Mouse (Mus musculus): ENCODE measurements around the gene Oxa1l. TPM values are rescaled to one million over a fixed set of nuclear protein-coding genes. Genes with fewer than 3 reads are reported as not detected.

Gene Oxa1l
- polyA plus RNA-seq, 1 experiment = 28.6 TPM

GRCm38 (mm10) chr14:54409980-54410810 is 49.6 kb downstream of the Oxa1l start:
- H3K36me3 ChIP-seq (ENCODE audit: control insufficient read depth, insufficient read depth, low read length) = no peaks in the 10 kb centered on the region
- H3K4me1 ChIP-seq (ENCODE audit: control insufficient read depth, insufficient read depth, low read length) = peaks cover 2% of the 10 kb centered on the region; the same call in 1 of the 2 replicates
- H3K27me3 ChIP-seq (ENCODE audit: control insufficient read depth, insufficient read depth, low read length) = no peaks in the 10 kb centered on the region
- TF ChIP-seq CTCF (IDR thresholded peaks at IDR 0.05; ENCODE audit: control insufficient read depth, insufficient read depth, insufficient replicate concordance, low read depth, low read length) (no peak), POLR2A (IDR thresholded peaks at IDR 0.05; ENCODE audit: control insufficient read depth, low read depth, low read length) (no peak)
- H3K27ac ChIP-seq (ENCODE audit: control insufficient read depth, insufficient read depth, low read depth, low read length) = peak overlapping the region; percentile 63
- H3K4me3 ChIP-seq (ENCODE audit: control insufficient read depth, low read depth, low read length) = no peak overlapping the region

DNA sequence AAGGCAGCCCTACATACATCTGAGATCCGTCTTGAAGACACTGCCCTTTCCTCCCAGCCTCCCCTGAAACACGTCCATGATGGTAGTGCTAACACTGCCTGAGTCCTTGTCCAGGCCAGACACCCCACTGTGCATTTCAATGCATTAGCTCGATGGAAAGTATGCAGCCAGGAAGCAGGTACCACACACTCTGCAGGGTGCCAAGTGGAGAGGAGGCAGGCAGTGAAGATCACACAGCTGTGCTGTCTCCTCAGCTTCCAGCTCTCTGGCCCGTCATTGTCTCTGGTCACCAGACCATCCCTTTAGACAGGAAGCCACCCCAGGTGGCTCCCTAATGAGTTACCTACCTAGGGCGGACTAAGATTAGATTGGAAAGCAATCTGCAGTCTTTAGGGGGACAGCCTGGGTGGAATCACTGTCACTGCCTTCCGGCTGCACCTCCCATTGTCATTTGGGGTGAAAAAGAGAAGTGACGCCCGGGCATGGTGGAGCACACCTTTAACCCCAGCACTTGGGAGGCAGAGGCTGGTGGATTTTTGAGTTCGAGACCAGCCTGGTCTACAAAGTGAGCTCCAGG is 51.5 kb downstream of the Oxa1l start:
- Histone ChIP-seq H3K36me3 (ENCODE audit: control insufficient read depth, insufficient read depth, low read length) (no peaks in the 10 kb centered on the region), H3K27me3 (ENCODE audit: control insufficient read depth, insufficient read depth, low read length) (no peaks in the 10 kb centered on the region), H3K4me3 (ENCODE audit: control insufficient read depth, low read depth, low read length) (no peak overlapping the region), H3K4me1 (ENCODE audit: control insufficient read depth, insufficient read depth, low read length) (peaks cover 7% of the 10 kb centered on the region), H3K27ac (ENCODE audit: control insufficient read depth, insufficient read depth, low read depth, low read length) (no peak overlapping the region)
- TF ChIP-seq POLR2A (IDR thresholded peaks at IDR 0.05; ENCODE audit: control insufficient read depth, low read depth, low read length) (no peak), CTCF (IDR thresholded peaks at IDR 0.05; ENCODE audit: control insufficient read depth, insufficient read depth, insufficient replicate concordance, low read depth, low read length) (no peak)

GRCm38 (mm10) chr14:54412629-54413170 is 52.1 kb downstream of the Oxa1l start:
- Histone ChIP-seq H3K36me3 (ENCODE audit: control insufficient read depth, insufficient read depth, low read length) (no peaks in the 10 kb centered on the region), H3K27me3 (ENCODE audit: control insufficient read depth, insufficient read depth, low read length) (no peaks in the 10 kb centered on the region), H3K27ac (ENCODE audit: control insufficient read depth, insufficient read depth, low read depth, low read length) (no peak overlapping the region), H3K4me3 (ENCODE audit: control insufficient read depth, low read depth, low read length) (no peak overlapping the region), H3K4me1 (ENCODE audit: control insufficient read depth, insufficient read depth, low read length) (peaks cover 13% of the 10 kb centered on the region)
- peak; percentile 60; the same call in 1 of the 2 replicates for TF ChIP-seq CTCF (IDR thresholded peaks at IDR 0.05; ENCODE audit: control insufficient read depth, insufficient read depth, insufficient replicate concordance, low read depth, low read length)
- TF ChIP-seq POLR2A (IDR thresholded peaks at IDR 0.05; ENCODE audit: control insufficient read depth, low read depth, low read length) = no peak

- Histone ChIP-seq H3K36me3 (ENCODE audit: control insufficient read depth, insufficient read depth, low read length) (no peaks in the 10 kb centered on the region), H3K4me3 (ENCODE audit: control insufficient read depth, low read depth, low read length) (no peak overlapping the region; the same call in 1 of the 2 replicates), H3K4me1 (ENCODE audit: control insufficient read depth, insufficient read depth, low read length) (peaks cover 15% of the 10 kb centered on the region), H3K27me3 (ENCODE audit: control insufficient read depth, insufficient read depth, low read length) (no peaks in the 10 kb centered on the region), H3K27ac (ENCODE audit: control insufficient read depth, insufficient read depth, low read depth, low read length) (no peak overlapping the region; the same call in 1 of the 2 replicates)
- TF ChIP-seq POLR2A (IDR thresholded peaks at IDR 0.05; ENCODE audit: control insufficient read depth, low read depth, low read length) = no peak
- no peak for TF ChIP-seq CTCF (IDR thresholded peaks at IDR 0.05; ENCODE audit: control insufficient read depth, insufficient read depth, insufficient replicate concordance, low read depth, low read length)
These were observed 53.5 kb downstream of the Oxa1l start for GRCm38 (mm10) chr14:54413877-54414700.

DNA sequence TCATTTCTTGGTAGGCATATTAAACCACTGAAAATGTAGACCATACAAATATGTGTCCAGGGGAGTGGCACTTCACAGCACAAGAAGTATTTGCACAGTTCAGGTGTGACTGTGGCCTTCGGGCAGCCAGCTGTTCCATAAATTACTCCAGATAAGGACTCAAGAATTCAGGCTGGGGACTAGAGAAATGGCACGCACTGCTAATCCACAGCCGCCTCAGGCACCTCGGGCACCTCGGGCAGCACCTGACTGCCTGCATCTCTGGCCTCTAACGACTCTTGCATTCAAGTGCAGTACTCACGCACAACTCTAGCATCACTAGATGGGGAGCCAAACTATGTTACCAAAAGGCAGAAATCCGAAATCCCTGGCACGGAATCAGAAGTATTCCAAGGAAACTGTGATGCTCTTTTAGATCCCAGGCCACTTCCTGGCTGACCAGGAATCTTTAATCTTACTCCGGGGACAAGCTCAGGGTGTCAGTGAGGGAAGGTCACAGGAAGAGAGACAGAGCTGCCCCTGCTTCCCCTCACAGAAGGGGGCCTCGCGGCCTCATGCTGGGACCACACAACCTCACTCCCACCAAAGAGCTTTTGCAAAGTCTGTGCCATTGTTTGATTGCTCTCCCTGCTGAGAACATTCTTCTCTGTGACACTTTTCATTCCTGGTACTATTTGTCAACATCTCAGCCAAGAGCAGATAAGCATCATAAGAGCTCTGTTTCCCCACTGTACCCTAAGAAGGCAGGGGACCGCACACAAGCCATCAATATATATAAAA is 54.8 kb downstream of the Oxa1l start:
- no peaks in the 10 kb centered on the region for H3K36me3 ChIP-seq (ENCODE audit: control insufficient read depth, insufficient read depth, low read length)
- TF ChIP-seq POLR2A (IDR thresholded peaks at IDR 0.05; ENCODE audit: control insufficient read depth, low read depth, low read length) = no peak
- TF ChIP-seq CTCF (IDR thresholded peaks at IDR 0.05; ENCODE audit: control insufficient read depth, insufficient read depth, insufficient replicate concordance, low read depth, low read length) = no peak
- no peak overlapping the region for H3K27ac ChIP-seq (ENCODE audit: control insufficient read depth, insufficient read depth, low read depth, low read length)
- no peak overlapping the region for H3K4me3 ChIP-seq (ENCODE audit: control insufficient read depth, low read depth, low read length)
- H3K4me1 ChIP-seq (ENCODE audit: control insufficient read depth, insufficient read depth, low read length) = peaks cover 15% of the 10 kb centered on the region
- H3K27me3 ChIP-seq (ENCODE audit: control insufficient read depth, insufficient read depth, low read length) = no peaks in the 10 kb centered on the region

DNA sequence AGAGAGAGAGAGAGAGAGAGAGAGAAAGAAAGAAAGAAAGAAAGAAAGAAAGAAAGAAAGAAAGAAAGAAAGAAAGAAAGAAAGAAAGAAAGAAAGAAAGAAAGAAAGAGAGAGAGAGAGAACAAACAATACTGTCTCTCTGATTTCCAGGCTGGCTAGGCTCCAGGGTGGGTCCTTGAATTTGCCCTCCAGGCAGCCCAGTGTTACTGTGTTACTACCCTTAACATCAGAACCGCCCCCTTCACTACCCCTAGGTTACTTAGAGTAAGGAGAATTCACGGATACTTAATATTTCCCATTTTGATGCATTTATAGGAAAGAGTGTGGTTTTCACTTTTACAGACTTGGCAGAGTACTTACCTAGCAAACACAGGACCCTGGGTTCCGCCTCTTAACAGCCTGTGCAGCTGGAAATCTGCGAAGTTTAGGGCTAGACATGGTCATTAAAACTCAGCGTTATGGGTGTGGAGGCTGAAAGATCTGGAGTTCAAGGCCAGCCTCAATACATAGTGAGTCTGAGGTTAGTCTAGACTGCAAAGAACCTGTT is 55.7 kb downstream of the Oxa1l start:
- Histone ChIP-seq H3K4me3 (ENCODE audit: control insufficient read depth, low read depth, low read length) (no peak overlapping the region), H3K4me1 (ENCODE audit: control insufficient read depth, insufficient read depth, low read length) (peaks cover 15% of the 10 kb centered on the region), H3K36me3 (ENCODE audit: control insufficient read depth, insufficient read depth, low read length) (no peaks in the 10 kb centered on the region), H3K27me3 (ENCODE audit: control insufficient read depth, insufficient read depth, low read length) (no peaks in the 10 kb centered on the region), H3K27ac (ENCODE audit: control insufficient read depth, insufficient read depth, low read depth, low read length) (no peak overlapping the region)
- TF ChIP-seq CTCF (IDR thresholded peaks at IDR 0.05; ENCODE audit: control insufficient read depth, insufficient read depth, insufficient replicate concordance, low read depth, low read length) (no peak), POLR2A (IDR thresholded peaks at IDR 0.05; ENCODE audit: control insufficient read depth, low read depth, low read length) (no peak)

Measured in testis, adult 2 months (tissue).